Comparison of ENCODE assay signal across 10 mouse cellular contexts in genomic region chr2:37766027-37766761, GRCm38 (mm10). TPM values are rescaled to one million over a fixed set of nuclear protein-coding genes. Genes with fewer than 3 reads are reported as not detected.
DNase-seq lines count a peak whose midpoint lies in the region; ATAC-seq and TF ChIP-seq lines count a peak whose summit lies in the region.
"Had no signal": no experiment of that assay in that cellular context is flagged by ENCODE, and none has a peak within 500 bp of the region (broad histone marks: within the 10 kb centered on the region; RNA-seq: fewer than 3 reads in every experiment).

No protein-coding gene starts in this region.

- H3K4me1 ChIP-seq in neural tube, embryonic 12.5 days: peaks cover 44% of the 10 kb centered on the region
- peaks cover 51% of the 10 kb centered on the region for H3K4me1 ChIP-seq in neural tube, embryonic 15.5 days
- peaks cover 24% of the 10 kb centered on the region for H3K4me1 ChIP-seq in forebrain, embryonic 16.5 days (replicated peaks; ENCODE audit: control insufficient read depth, insufficient read depth, low read length)
- no peaks in the 10 kb centered on the region for H3K4me1 ChIP-seq in liver, embryonic 16.5 days (ENCODE audit: control insufficient read depth, low read depth, low read length)
- H3K4me1 ChIP-seq in stomach, postnatal 0 days (replicated peaks; ENCODE audit: control insufficient read depth, insufficient read depth): no peaks in the 10 kb centered on the region; the same call in 1 of the 2 replicates
- H3K4me1 ChIP-seq in cerebellum, adult 2 months (ENCODE audit: control insufficient read depth, insufficient read depth, low read length): peaks cover 22% of the 10 kb centered on the region

- H3K9me3 ChIP-seq in neural tube, embryonic 12.5 days: no peaks in the 10 kb centered on the region
- no peaks in the 10 kb centered on the region for H3K9me3 ChIP-seq in neural tube, embryonic 15.5 days (replicated peaks)
- H3K9me3 ChIP-seq in forebrain, embryonic 16.5 days (ENCODE audit: control insufficient read depth, low read length): no peaks in the 10 kb centered on the region
- H3K9me3 ChIP-seq in liver, embryonic 16.5 days (replicated peaks; ENCODE audit: control insufficient read depth, low read length): no peaks in the 10 kb centered on the region
- no peaks in the 10 kb centered on the region for H3K9me3 ChIP-seq in stomach, postnatal 0 days (ENCODE audit: control insufficient read depth, low read length)
- H3K9me3 ChIP-seq: embryonic facial prominence, embryonic 12.5 days had no signal

- peaks cover 4% of the 10 kb centered on the region; the same call in 1 of the 2 replicates for H3K27me3 ChIP-seq in neural tube, embryonic 12.5 days (replicated peaks)
- H3K27me3 ChIP-seq in neural tube, embryonic 15.5 days (replicated peaks): no peaks in the 10 kb centered on the region
- no peaks in the 10 kb centered on the region for H3K27me3 ChIP-seq in forebrain, embryonic 16.5 days (replicated peaks; ENCODE audit: control insufficient read depth, insufficient read depth, low read length)
- no peaks in the 10 kb centered on the region for H3K27me3 ChIP-seq in liver, embryonic 16.5 days (ENCODE audit: control insufficient read depth, insufficient read depth, low read depth, low read length)
- H3K27me3 ChIP-seq in stomach, postnatal 0 days (ENCODE audit: control insufficient read depth, insufficient read depth, low read length): no peaks in the 10 kb centered on the region
- no peaks in the 10 kb centered on the region for H3K27me3 ChIP-seq in cerebellum, adult 2 months (ENCODE audit: control insufficient read depth, insufficient read depth, low read length)

- TF ChIP-seq EP300 in stomach, postnatal 0 days (optimal IDR thresholded peaks at IDR 0.05): no peak

- no peak overlapping the region for H3K27ac ChIP-seq in neural tube, embryonic 12.5 days
- H3K27ac ChIP-seq in neural tube, embryonic 15.5 days (replicated peaks): no peak overlapping the region
- H3K27ac ChIP-seq in forebrain, embryonic 16.5 days (ENCODE audit: low read length): no peak overlapping the region
- H3K27ac ChIP-seq in liver, embryonic 16.5 days (ENCODE audit: low read length): no peak overlapping the region
- H3K27ac ChIP-seq in stomach, postnatal 0 days (replicated peaks): no peak overlapping the region
- no peak overlapping the region for H3K27ac ChIP-seq in cerebellum, adult 2 months (ENCODE audit: insufficient read depth, low read length)
- H3K27ac ChIP-seq: macrophage had no signal

- H3K4me3 ChIP-seq in neural tube, embryonic 12.5 days: no peak overlapping the region
- H3K4me3 ChIP-seq in neural tube, embryonic 15.5 days (replicated peaks): no peak overlapping the region
- H3K4me3 ChIP-seq in forebrain, embryonic 16.5 days (replicated peaks; ENCODE audit: low read length): no peak overlapping the region
- no peak overlapping the region for H3K4me3 ChIP-seq in liver, embryonic 16.5 days (ENCODE audit: low read depth, low read length)
- H3K4me3 ChIP-seq in stomach, postnatal 0 days (ENCODE audit: low read depth, low read length): no peak overlapping the region
- H3K4me3 ChIP-seq in cerebellum, adult 2 months (replicated peaks; ENCODE audit: insufficient read depth, low read depth, low read length): no peak overlapping the region
- H3K4me3 ChIP-seq: embryonic facial prominence, embryonic 12.5 days had no signal

- no peak for TF ChIP-seq POLR2A in cerebellum, adult 2 months (IDR thresholded peaks at IDR 0.05; ENCODE audit: borderline replicate concordance, insufficient read depth, low read length)

- 0 out of 2 replicates have a peak overlapping the region, but pooled peaks have one; percentile 4 for H3K4me2 ChIP-seq in neural tube, embryonic 12.5 days (replicated peaks)
- no peak overlapping the region for H3K4me2 ChIP-seq in neural tube, embryonic 15.5 days
- H3K4me2 ChIP-seq in forebrain, embryonic 16.5 days (ENCODE audit: low read length): no peak overlapping the region
- H3K4me2 ChIP-seq in liver, embryonic 16.5 days (ENCODE audit: low read depth, low read length): no peak overlapping the region
- no peak overlapping the region for H3K4me2 ChIP-seq in stomach, postnatal 0 days (replicated peaks; ENCODE audit: low read depth)
- H3K4me2 ChIP-seq: embryonic facial prominence, embryonic 12.5 days had no signal

- no peak for DNase-seq in stomach, postnatal 0 days (ENCODE audit: low spot score)
- DNase-seq in cerebellum, adult 2 months: no peak
- no peak for DNase-seq in retina, postnatal 1 day
- no peak for DNase-seq in layer of hippocampus, adult 9-11 months

- no peak for ATAC-seq in neural tube, embryonic 12.5 days (ENCODE audit: low FRiP score, low read depth)
- no peak for ATAC-seq in neural tube, embryonic 15.5 days (ENCODE audit: low FRiP score)
- peak; percentile 16; the same call in 1 of the 2 replicates for ATAC-seq in forebrain, embryonic 16.5 days
- ATAC-seq in liver, embryonic 16.5 days (ENCODE audit: low read depth): 0 out of 2 replicates have a peak, but pooled peaks have one; percentile 8
- peak; percentile 19; the same call in 1 of the 2 replicates for ATAC-seq in stomach, postnatal 0 days (ENCODE audit: low FRiP score, low TSS enrichment)

- 50% methylated on average over 11 of the region's 11 CpGs for WGBS in neural tube, embryonic 12.5 days
- WGBS in neural tube, embryonic 15.5 days: 51% methylated on average over 11 of the region's 11 CpGs
- 45% methylated on average over 10 of the region's 11 CpGs for WGBS in forebrain, embryonic 16.5 days
- WGBS in liver, embryonic 16.5 days (ENCODE audit: insufficient replicate concordance): 32% methylated on average over 11 of the region's 11 CpGs
- 53% methylated on average over 10 of the region's 11 CpGs for WGBS in stomach, postnatal 0 days
- WGBS in cerebellum, adult 2 months: 70% methylated on average over 11 of the region's 11 CpGs

- no peaks in the 10 kb centered on the region for H3K36me3 ChIP-seq in neural tube, embryonic 12.5 days
- H3K36me3 ChIP-seq in neural tube, embryonic 15.5 days: no peaks in the 10 kb centered on the region
- no peaks in the 10 kb centered on the region for H3K36me3 ChIP-seq in forebrain, embryonic 16.5 days (ENCODE audit: control insufficient read depth, insufficient read depth)
- H3K36me3 ChIP-seq in liver, embryonic 16.5 days (ENCODE audit: control insufficient read depth, insufficient read depth): no peaks in the 10 kb centered on the region
- no peaks in the 10 kb centered on the region for H3K36me3 ChIP-seq in stomach, postnatal 0 days (ENCODE audit: control insufficient read depth, insufficient read depth, low read length)
- H3K36me3 ChIP-seq: embryonic facial prominence, embryonic 12.5 days had no signal

- H3K9ac ChIP-seq in neural tube, embryonic 12.5 days: no peak overlapping the region
- no peak overlapping the region for H3K9ac ChIP-seq in neural tube, embryonic 15.5 days (replicated peaks)
- no peak overlapping the region for H3K9ac ChIP-seq in forebrain, embryonic 16.5 days (replicated peaks; ENCODE audit: low read depth, low read length)
- H3K9ac ChIP-seq in liver, embryonic 16.5 days (ENCODE audit: low read depth, low read length): no peak overlapping the region
- no peak overlapping the region for H3K9ac ChIP-seq in stomach, postnatal 0 days (ENCODE audit: low read length)
- H3K9ac ChIP-seq: embryonic facial prominence, embryonic 12.5 days had no signal

- TF ChIP-seq CTCF in stomach, postnatal 0 days (IDR thresholded peaks at IDR 0.05; ENCODE audit: low read depth): no peak
- TF ChIP-seq CTCF in cerebellum, adult 2 months (IDR thresholded peaks at IDR 0.05; ENCODE audit: borderline replicate concordance, insufficient read depth, low read depth, low read length): no peak

RNA-seq across cellular contexts. Expression of gene Crb2, which starts 9.9 kb away (rescaled TPM):
- 9.1 and 9.5 TPM in 2 replicates for polyA plus RNA-seq in neural tube, embryonic 12.5 days (2016; fragmentation: Nextera tagmentation; extraction: Ambion mirVana)
- polyA plus RNA-seq in neural tube, embryonic 15.5 days (2015; fragmentation: Nextera tagmentation; extraction: Ambion mirVana): 2.5 and 2.6 TPM in 2 replicates
- polyA plus RNA-seq in forebrain, embryonic 16.5 days (2015; fragmentation: Nextera tagmentation; extraction: Ambion mirVana): 5.0 and 5.7 TPM in 2 replicates
- polyA plus RNA-seq in liver, embryonic 16.5 days (2015; fragmentation: Nextera tagmentation; extraction: Ambion mirVana): 0.06 and 0.12 TPM in 2 replicates
- 0.47 and 0.74 TPM in 2 replicates for polyA plus RNA-seq in stomach, postnatal 0 days (2015; fragmentation: Nextera tagmentation; extraction: Ambion mirVana)
- 1.1 and 1.4 TPM in 2 replicates for polyA plus RNA-seq in cerebellum, adult 2 months (2012; rRNA removed)
- polyA plus RNA-seq: macrophage had no signal

Comparison
In these comparisons a context has a peak if more than half of its experiments do, and no peak if none do; other contexts are left out.
1. ATAC-seq: peak in forebrain, embryonic 16.5 days (single experiment), liver, embryonic 16.5 days (single experiment) and stomach, postnatal 0 days (single experiment); none in neural tube, embryonic 12.5 days (single experiment) and neural tube, embryonic 15.5 days (single experiment).